Mouse (Mus musculus) midbrain, embryonic 10.5 days (tissue): ENCODE data around the gene Stkld1. TPM values are rescaled to one million over a fixed set of nuclear protein-coding genes. Genes with fewer than 3 reads are reported as not detected.

Source experiments
- DNase-seq: peaks from one replicate; pipeline ENCODE4 v3.0.0-alpha.2; 2017; ENCODE audit warnings: low spot score
- H3K27ac ChIP-seq: fragments of 300-500 bp; sonication (generic); replicated peaks from 2 replicates; pipeline ENCODE4 v1.5.1; 2016; ENCODE audit warnings: mild to moderate bottlenecking
- H3K27me3 ChIP-seq: fragments of 300-500 bp; sonication (generic); 2 replicates; pipeline ENCODE4 v1.6.1; 2016; ENCODE audit warnings: low read depth, mild to moderate bottlenecking; ENCODE audit not compliant: poor library complexity, severe bottlenecking
- H3K36me3 ChIP-seq: fragments of 300-500 bp; sonication (generic); 2 replicates; pipeline ENCODE4 v1.6.1; 2016; ENCODE audit warnings: mild to moderate bottlenecking, moderate library complexity
- H3K4me1 ChIP-seq: fragments of 300-500 bp; sonication (generic); 2 replicates; pipeline ENCODE4 v1.6.1; 2016
- H3K4me3 ChIP-seq: fragments of 300-500 bp; sonication (generic); 2 replicates; pipeline ENCODE4 v1.5.1; 2016; ENCODE audit warnings: mild to moderate bottlenecking, moderate library complexity
- H3K9me3 ChIP-seq: fragments of 300-500 bp; sonication (generic); replicated peaks from 2 replicates; pipeline ENCODE4 v1.6.1; 2016; ENCODE audit warnings: mild to moderate bottlenecking
- WGBS: fragments of 180-500 bp; shearing (Covaris S2); methylation state at CpG from one replicate; pipeline ENCODE4 v1.1.7; 2016; 5-methylcytosine and 5-hydroxymethylcytosine counted together
- polyA plus RNA-seq: library from polyadenylated mRNA; unstranded; fragments of >200 nt; fragmentation: Nextera tagmentation; extraction: Ambion mirVana; gene quantifications from 2 replicates; pipeline ENCODE4 v1.2.1, GENCODE M21; 2016

Gene Stkld1
- polyA plus RNA-seq, 1 experiment from 2014 or later: 0.05 TPM

GRCm38 (mm10) chr2:26993936-26994335 is 60.1 kb downstream of the Stkld1 start:
- H3K36me3 ChIP-seq: no peaks in the 10 kb centered on the region
- H3K9me3 ChIP-seq: no peaks in the 10 kb centered on the region
- no peak overlapping the region for H3K4me3 ChIP-seq
- 78% methylated on average over 3 of the region's 3 CpGs for WGBS
- no peaks in the 10 kb centered on the region for H3K4me1 ChIP-seq
- DNase-seq: no peak
- no peaks in the 10 kb centered on the region for H3K27me3 ChIP-seq
- no peak overlapping the region for H3K27ac ChIP-seq

- Histone ChIP-seq H3K27me3 (no peaks in the 10 kb centered on the region), H3K36me3 (no peaks in the 10 kb centered on the region), H3K9me3 (no peaks in the 10 kb centered on the region), H3K4me3 (no peak overlapping the region), H3K4me1 (no peaks in the 10 kb centered on the region), H3K27ac (no peak overlapping the region)
- 74% methylated on average over 1 of the region's 1 CpGs for whole genome bisulfite sequencing
- no peak for DNase-seq
Observed at GRCm38 (mm10) chr2:26997498-26997897, 63.7 kb downstream of the Stkld1 start.

GRCm38 (mm10) chr2:26997993-26998392 is 64.1 kb downstream of the Stkld1 start:
- no peaks in the 10 kb centered on the region for H3K9me3 ChIP-seq
- no peak overlapping the region for H3K27ac ChIP-seq
- WGBS: 87% methylated on average over 7 of the region's 7 CpGs
- no peaks in the 10 kb centered on the region for H3K36me3 ChIP-seq
- H3K4me1 ChIP-seq: no peaks in the 10 kb centered on the region
- H3K27me3 ChIP-seq: no peaks in the 10 kb centered on the region
- no peak for DNase-seq
- no peak overlapping the region for H3K4me3 ChIP-seq

Other genes with a start within 250 kb of the Stkld1 start
- not detected in 2 replicates for gene Abo, start 69.1 kb upstream of the Stkld1 start, polyA plus RNA-seq
- 32.9 and 35.2 TPM in 2 replicates for gene Surf6, start 31.2 kb upstream of the Stkld1 start, polyA plus RNA-seq
- gene Med22, start 23.4 kb upstream of the Stkld1 start, polyA plus RNA-seq: 122 and 137 TPM in 2 replicates
- 595 and 683 TPM in 2 replicates for gene Rpl7a, start 23.3 kb upstream of the Stkld1 start, polyA plus RNA-seq
- gene Surf2, start 17.7 kb upstream of the Stkld1 start, polyA plus RNA-seq: 53.6 and 58.6 TPM in 2 replicates
- 47.8 and 53.0 TPM in 2 replicates for gene Surf1, start 17.5 kb upstream of the Stkld1 start, polyA plus RNA-seq
- gene Surf4, start 119 bp upstream of the Stkld1 start, polyA plus RNA-seq: 156 and 159 TPM in 2 replicates
- 52.6 and 57.7 TPM in 2 replicates for gene Rexo4, start 30.3 kb downstream of the Stkld1 start, polyA plus RNA-seq
- gene Adamts13, start 39.4 kb downstream of the Stkld1 start, polyA plus RNA-seq: not detected in 2 replicates
- 90.7 and 117 TPM in 2 replicates for gene Cacfd1, start 75.9 kb downstream of the Stkld1 start, polyA plus RNA-seq
- 3.1 and 4.4 TPM in 2 replicates for gene Slc2a6, start 94.0 kb downstream of the Stkld1 start, polyA plus RNA-seq
- gene Mymk, start 138.1 kb downstream of the Stkld1 start, polyA plus RNA-seq: not detected in 2 replicates
- gene Adamtsl2, start 145.3 kb downstream of the Stkld1 start, polyA plus RNA-seq: 4.8 and 6.3 TPM in 2 replicates
- gene Fam163b, start 208.4 kb downstream of the Stkld1 start, polyA plus RNA-seq: 0.06 and 0.22 TPM in 2 replicates
- 1.1 TPM in 2 replicates for gene Dbh, start 231.2 kb downstream of the Stkld1 start, polyA plus RNA-seq